Mouse (Mus musculus): ENCODE results near the gene Rpl14. TPM values are rescaled to one million over a fixed set of nuclear protein-coding genes. Genes with fewer than 3 reads are reported as not detected.
"Not testable (repeated sequence)": the region's sequence is repeated elsewhere in the genome, so short reads cannot be mapped to it uniquely, and the experiment has no call there.

Rpl14 gene
- 100 to 1,000 TPM; 373 to 377 TPM for total RNA-seq (2021)

- intact Hi-C loops (cut with DNase I): loop anchor here (1.0 to 10.0 kb wide), 3 partner anchors 69 to 804 kb away; no protein-coding TSS in a partner anchor
Observed at GRCm38 (mm10) chr9:120570741-120571592, at the start of gene Rpl14. Gene Rpl14, plus strand, starts transcription at chr9:120571444.

GRCm38 (mm10) chr9:120527270-120527669 is 44.0 kb upstream of the Rpl14 start:
- intact Hi-C loops (cut with DNase I): no loop called here
- no peak for DNase-seq

More at GRCm38 (mm10) chr9:120570741-120571592, at the start of gene Rpl14:
- peak; percentile 99 for DNase-seq

- intact Hi-C loops (cut with DNase I): no loop called here
- no peak for DNase-seq
Observed at GRCm38 (mm10) chr9:120527919-120528318, 43.3 kb upstream of the Rpl14 start.

GRCm38 (mm10) chr9:120528815-120529510 is 42.3 kb upstream of the Rpl14 start:
- no peak for DNase-seq
- intact Hi-C loops (cut with DNase I): no loop called here

GRCm38 (mm10) chr9:120530471-120530870 is 40.8 kb upstream of the Rpl14 start:
- intact Hi-C loops (cut with DNase I): no loop called here

GRCm38 (mm10) chr9:120532062-120532461 is 39.2 kb upstream of the Rpl14 start:
- DNase-seq: no peak
- intact Hi-C loops (cut with DNase I): no loop called here

More at GRCm38 (mm10) chr9:120530471-120530870, 40.8 kb upstream of the Rpl14 start:
- no peak for DNase-seq

GRCm38 (mm10) chr9:120532691-120533090 is 38.6 kb upstream of the Rpl14 start:
- intact Hi-C loops (cut with DNase I): no loop called here
- no peak for DNase-seq

GRCm38 (mm10) chr9:120533446-120533950 is 37.7 kb upstream of the Rpl14 start:
- DNase-seq; intact Hi-C loops (cut with DNase I): not testable (repeated sequence)

GRCm38 (mm10) chr9:120539662-120540251 is 31.5 kb upstream of the Rpl14 start, which contains the start of gene Entpd3:
Gene Entpd3, plus strand, starts transcription at chr9:120539818.
- DNase-seq: peak; percentile 2 to 7
- intact Hi-C loops (cut with DNase I): no loop called here

- DNase-seq: no peak
- intact Hi-C loops (cut with DNase I): no loop called here
Observed at GRCm38 (mm10) chr9:120541411-120541810, 29.8 kb upstream of the Rpl14 start.

- intact Hi-C loops (cut with DNase I): no loop called here
- no peak for DNase-seq
Observed at GRCm38 (mm10) chr9:120542241-120542640, 29.0 kb upstream of the Rpl14 start.

GRCm38 (mm10) chr9:120545994-120546393 is 25.2 kb upstream of the Rpl14 start:
- no peak for DNase-seq
- intact Hi-C loops (cut with DNase I): no loop called here

- intact Hi-C loops (cut with DNase I): no loop called here
- DNase-seq: no peak
Observed at GRCm38 (mm10) chr9:120546482-120546881, 24.8 kb upstream of the Rpl14 start.

GRCm38 (mm10) chr9:120547026-120547668 is 24.1 kb upstream of the Rpl14 start:
- intact Hi-C loops (cut with DNase I): no loop called here
- no peak for DNase-seq

GRCm38 (mm10) chr9:120550778-120551177 is 20.5 kb upstream of the Rpl14 start:
- intact Hi-C loops (cut with DNase I): no loop called here
- DNase-seq: no peak

- intact Hi-C loops (cut with DNase I): no loop called here
- no peak for DNase-seq
Observed at GRCm38 (mm10) chr9:120563590-120563989, 7.7 kb upstream of the Rpl14 start.

GRCm38 (mm10) chr9:120564247-120564646 is 7.0 kb upstream of the Rpl14 start:
- DNase-seq: no peak
- intact Hi-C loops (cut with DNase I): no loop called here

GRCm38 (mm10) chr9:120566384-120566783 is 4.9 kb upstream of the Rpl14 start:
- DNase-seq: no peak
- intact Hi-C loops (cut with DNase I): no loop called here

GRCm38 (mm10) chr9:120568917-120569316 is 2.3 kb upstream of the Rpl14 start:
- no peak for DNase-seq
- intact Hi-C loops (cut with DNase I): no loop called here

- DNase-seq: peak; percentile 44 to 68
Observed at GRCm38 (mm10) chr9:120569721-120570333, 1.4 kb upstream of the Rpl14 start.

More at GRCm38 (mm10) chr9:120569721-120570333, 1.4 kb upstream of the Rpl14 start:
- intact Hi-C loops (cut with DNase I): loop anchor here (1.0 to 10.0 kb wide), 3 partner anchors 68 to 805 kb away; no protein-coding TSS in a partner anchor
